Mouse (Mus musculus): ENCODE results near the gene Anks1.

Anks1 gene

GRCm38 (mm10) chr17:28088718-28089117 is 179.6 kb downstream of the Anks1 start:
- in situ Hi-C loops (cut with MboI, MseI): no loop called here

GRCm38 (mm10) chr17:28092297-28092696 is 183.2 kb downstream of the Anks1 start:
- in situ Hi-C loops (cut with MboI, MseI): no loop called here

DNA sequence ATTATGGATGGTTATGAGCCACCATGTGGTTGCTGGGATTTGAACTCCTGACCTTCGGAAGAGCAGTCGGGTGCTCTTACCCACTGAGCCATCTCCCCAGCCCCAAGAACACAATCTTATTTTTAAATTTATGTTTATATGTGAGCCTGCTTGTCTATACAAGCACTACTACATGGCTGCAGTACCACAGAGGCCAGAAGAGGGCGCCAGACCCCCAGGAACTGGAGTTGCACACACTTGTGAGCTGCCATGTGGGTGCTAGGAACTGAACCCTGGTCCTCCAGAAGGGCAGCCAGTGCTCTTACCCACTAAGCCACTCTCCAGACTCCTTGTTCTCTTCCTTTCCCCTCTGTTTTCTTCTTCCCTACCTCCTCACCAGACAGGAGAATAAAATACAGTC is 184.7 kb downstream of the Anks1 start:
- in situ Hi-C loops (cut with MboI, MseI): no loop called here

- in situ Hi-C loops (cut with MboI, MseI): loop anchor here (5.0 kb wide), 1 partner anchor 181 kb away; no protein-coding TSS in a partner anchor
These were observed 187.3 kb downstream of the Anks1 start for GRCm38 (mm10) chr17:28096418-28096817.

GRCm38 (mm10) chr17:28097308-28097707 is 188.2 kb downstream of the Anks1 start:
- in situ Hi-C loops (cut with MboI, MseI): loop anchor here (5.0 kb wide), 1 partner anchor 180 kb away; no protein-coding TSS in a partner anchor

- in situ Hi-C loops (cut with MboI, MseI): loop anchor here (5.0 kb wide), 1 partner anchor 178 kb away; no protein-coding TSS in a partner anchor
These were observed 190.0 kb downstream of the Anks1 start for GRCm38 (mm10) chr17:28099086-28099485.

DNA sequence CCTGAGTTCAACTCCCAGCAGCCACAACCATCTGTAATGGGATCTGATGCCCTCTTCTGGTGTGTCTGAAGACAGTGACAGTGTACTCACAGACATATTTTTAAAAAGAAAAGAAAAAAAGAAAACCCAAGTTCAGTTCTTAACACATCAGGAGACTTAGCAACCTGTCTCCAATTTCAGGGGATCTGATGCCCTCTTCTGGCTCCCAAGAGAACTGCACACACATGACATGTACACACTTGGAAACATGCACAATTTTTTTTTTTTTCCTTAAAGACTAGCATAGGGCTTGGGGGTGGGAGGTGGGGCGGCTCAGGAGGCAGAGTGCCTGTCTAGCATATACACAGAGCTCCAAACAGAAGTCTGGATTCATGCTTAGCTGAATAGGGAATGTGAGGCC is 191.6 kb downstream of the Anks1 start:
- in situ Hi-C loops (cut with MboI, MseI): no loop called here

GRCm38 (mm10) chr17:28101284-28101887 is 192.3 kb downstream of the Anks1 start:
- in situ Hi-C loops (cut with MboI, MseI): no loop called here

DNA sequence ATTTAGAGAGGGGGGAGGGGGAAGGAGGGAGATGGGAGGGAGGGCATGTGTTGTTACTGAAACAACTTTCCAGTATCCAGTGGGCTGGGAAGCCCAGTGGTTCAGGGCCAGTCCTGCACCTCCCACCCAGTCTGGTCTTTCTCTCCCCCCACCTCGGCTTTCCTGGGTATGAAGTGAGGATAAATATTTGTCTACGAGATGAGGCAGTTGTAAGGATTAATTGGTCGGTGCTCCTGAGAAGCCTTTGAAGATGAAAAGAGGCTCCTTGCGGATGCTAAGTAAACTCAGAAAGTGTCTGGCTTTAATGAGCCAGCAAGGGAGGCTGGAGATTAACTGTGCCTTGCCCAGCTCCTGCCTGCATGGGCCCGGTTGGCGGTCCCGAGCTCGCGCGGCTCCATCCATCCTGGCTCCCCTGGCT is 192.8 kb downstream of the Anks1 start:
- in situ Hi-C loops (cut with MboI, MseI): no loop called here

DNA sequence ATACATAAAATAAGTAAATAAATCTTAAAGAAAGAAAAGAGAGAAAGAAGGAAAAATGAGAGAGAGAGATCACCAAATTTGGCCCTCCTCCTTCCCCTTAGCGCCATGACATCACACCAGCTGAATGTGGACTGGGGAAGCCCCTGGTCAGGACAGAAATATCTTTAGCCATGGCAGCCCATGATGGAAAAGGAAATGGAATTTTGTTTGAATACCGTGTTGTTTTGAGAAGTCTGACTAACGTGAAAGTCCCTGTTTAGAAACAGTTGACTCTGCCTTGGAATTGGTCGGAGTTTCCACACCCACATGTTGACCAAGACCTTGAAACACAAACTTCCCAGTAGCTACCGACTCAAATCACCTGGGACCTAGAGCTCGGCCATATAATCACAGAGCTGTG is 195.3 kb downstream of the Anks1 start:
- in situ Hi-C loops (cut with MboI, MseI): no loop called here

GRCm38 (mm10) chr17:28106352-28106751 is 197.2 kb downstream of the Anks1 start:
- in situ Hi-C loops (cut with MboI, MseI): no loop called here

DNA sequence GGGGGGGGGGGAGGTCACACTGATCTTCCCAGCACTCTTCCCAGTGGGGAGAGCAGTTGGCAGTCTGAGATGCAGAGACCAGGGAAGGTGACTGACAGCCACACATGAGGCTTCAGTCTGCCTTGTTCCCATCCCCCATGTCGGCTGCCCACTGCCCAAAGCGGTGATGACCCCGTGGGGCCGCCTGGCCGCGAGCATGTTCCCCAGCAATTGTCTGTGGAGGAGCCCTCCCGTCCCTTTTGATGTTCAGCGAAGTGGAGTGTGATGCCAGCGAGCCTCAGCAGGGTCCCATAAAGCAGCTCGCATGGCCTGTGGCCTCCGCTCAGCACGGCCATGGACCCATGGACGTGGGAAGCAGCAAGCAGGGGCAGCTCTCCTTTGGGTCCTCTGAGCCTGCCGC is 198.2 kb downstream of the Anks1 start:
- in situ Hi-C loops (cut with MboI, MseI): no loop called here

DNA sequence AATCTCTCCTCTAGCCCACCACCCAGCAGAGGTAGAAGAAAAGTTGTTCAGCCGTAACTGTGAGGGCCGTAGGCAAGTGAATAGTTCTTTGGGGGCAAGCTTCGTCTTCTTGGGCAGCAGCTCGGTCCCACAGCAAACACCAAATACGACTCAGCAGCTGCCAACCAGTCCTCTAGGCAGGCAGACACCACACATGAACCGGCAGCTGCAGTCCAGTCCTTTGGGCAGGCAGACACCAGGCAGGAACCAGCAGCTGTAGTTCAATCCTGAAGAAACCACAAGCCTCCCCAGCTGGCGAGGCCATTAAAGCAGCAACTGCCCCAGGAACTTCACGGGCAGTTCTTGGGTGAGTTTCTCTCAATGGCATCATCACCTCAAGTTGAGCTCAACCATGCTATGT is 203.2 kb downstream of the Anks1 start:
- in situ Hi-C loops (cut with MboI, MseI): no loop called here

All from T-helper 1 cell (primary cell).